Mouse (Mus musculus): Measurements from ENCODE around the gene Htr7. TPM values are rescaled to one million over a fixed set of nuclear protein-coding genes. Genes with fewer than 3 reads are reported as not detected.
A peak's percentile ranks its signal among the peaks of the same experiment; 100 is the strongest.

Htr7 gene
- 0.32 and 0.55 TPM in 2 replicates for polyA plus RNA-seq (2014; fragmentation: Nextera tagmentation; extraction: Ambion mirVana)

DNA sequence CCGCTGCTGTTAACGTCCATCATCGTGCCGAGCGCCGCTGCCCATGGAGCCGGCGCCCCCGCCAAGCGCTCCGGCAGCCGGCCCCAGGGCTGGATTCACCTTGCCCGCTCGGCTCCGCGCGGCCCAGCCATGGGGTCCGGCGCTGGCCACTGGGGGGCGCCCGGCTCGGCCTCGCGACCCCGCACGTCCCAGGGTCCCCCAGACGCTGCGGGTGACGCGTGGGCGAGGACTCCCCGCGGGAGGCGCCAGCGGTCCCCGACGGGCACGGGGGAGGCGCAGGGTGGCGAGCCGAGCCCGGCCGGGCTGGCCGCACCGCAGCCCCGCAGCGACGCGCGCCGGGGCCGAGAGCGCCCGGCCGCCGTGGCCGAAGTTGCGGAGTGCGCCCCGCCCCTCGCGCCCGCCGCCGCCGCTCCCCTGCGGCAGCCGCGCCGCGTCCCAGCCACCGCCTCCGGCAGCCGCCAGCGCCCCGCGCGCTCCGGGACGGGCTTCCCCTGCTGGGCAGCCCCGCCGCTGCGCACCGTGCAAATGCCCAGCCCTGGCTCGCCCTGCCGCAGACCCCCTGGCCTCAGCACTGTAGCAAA, at the start of gene Htr7:
TSS of gene Htr7 (minus strand) at position 277 of the 581 bp plus-strand sequence.
- Histone ChIP-seq H3K4me1 (ENCODE audit: control insufficient read depth, insufficient read depth, low read length) (peaks cover 3% of the 10 kb centered on the region), H3K9me3 (replicated peaks; ENCODE audit: control insufficient read depth, low read length) (no peaks in the 10 kb centered on the region), H3K27me3 (ENCODE audit: control insufficient read depth, insufficient read depth, low read length) (peaks cover 18% of the 10 kb centered on the region), H3K4me3 (ENCODE audit: low read depth, low read length) (peak within 1 kb of the TSS; percentile 60), H3K4me2 (ENCODE audit: low read depth, low read length) (peak within 1 kb of the TSS; percentile 89), H3K36me3 (replicated peaks; ENCODE audit: control insufficient read depth, insufficient read depth, low read depth, low read length) (no peaks in the 10 kb centered on the region), H3K9ac (replicated peaks; ENCODE audit: low read length) (peak within 1 kb of the TSS; percentile 47), H3K27ac (replicated peaks; ENCODE audit: low read depth, low read length) (no peak within 1 kb of the TSS)
- DNase-seq (ENCODE audit: low spot score) (peak; percentile 64), ATAC-seq (replicated peaks; ENCODE audit: insufficient number of reproducible peaks, low FRiP score, low TSS enrichment, low read depth) (peak; percentile 92)
- under 1% methylated on average over 64 of the region's 86 CpGs for WGBS

DNA sequence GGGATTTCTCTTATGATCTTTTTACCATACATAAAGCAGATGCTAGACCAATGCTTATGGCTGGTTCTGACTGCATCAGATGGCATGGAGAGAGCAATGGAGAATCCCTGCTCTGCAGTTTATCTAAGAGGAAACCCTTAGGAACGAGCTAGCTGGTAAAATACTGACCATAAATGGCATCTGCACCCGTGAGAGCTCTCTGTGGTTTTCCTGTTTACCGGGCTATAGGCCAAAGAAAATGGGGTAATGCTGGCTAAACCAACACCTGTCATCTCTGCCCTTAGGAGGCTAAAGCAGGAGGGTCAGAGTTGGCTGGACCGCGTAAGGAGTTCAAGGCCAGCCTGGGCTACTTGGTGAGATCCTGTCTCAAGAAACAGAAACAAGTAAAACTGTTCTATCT, 46.6 kb upstream of the Htr7 start:
- Histone ChIP-seq H3K27me3 (ENCODE audit: control insufficient read depth, insufficient read depth, low read length) (no peaks in the 10 kb centered on the region), H3K9ac (replicated peaks; ENCODE audit: low read length) (no peak overlapping the region), H3K36me3 (replicated peaks; ENCODE audit: control insufficient read depth, insufficient read depth, low read depth, low read length) (no peaks in the 10 kb centered on the region; the same call in none of the 2 replicates), H3K27ac (replicated peaks; ENCODE audit: low read depth, low read length) (no peak overlapping the region), H3K9me3 (replicated peaks; ENCODE audit: control insufficient read depth, low read length) (no peaks in the 10 kb centered on the region), H3K4me1 (ENCODE audit: control insufficient read depth, insufficient read depth, low read length) (no peaks in the 10 kb centered on the region), H3K4me3 (ENCODE audit: low read depth, low read length) (no peak overlapping the region), H3K4me2 (ENCODE audit: low read depth, low read length) (no peak overlapping the region)
- DNase-seq (ENCODE audit: low spot score) (no peak), ATAC-seq (replicated peaks; ENCODE audit: insufficient number of reproducible peaks, low FRiP score, low TSS enrichment, low read depth) (no peak)
- WGBS, result 89% methylated on average over 5 of the region's 5 CpGs

DNA sequence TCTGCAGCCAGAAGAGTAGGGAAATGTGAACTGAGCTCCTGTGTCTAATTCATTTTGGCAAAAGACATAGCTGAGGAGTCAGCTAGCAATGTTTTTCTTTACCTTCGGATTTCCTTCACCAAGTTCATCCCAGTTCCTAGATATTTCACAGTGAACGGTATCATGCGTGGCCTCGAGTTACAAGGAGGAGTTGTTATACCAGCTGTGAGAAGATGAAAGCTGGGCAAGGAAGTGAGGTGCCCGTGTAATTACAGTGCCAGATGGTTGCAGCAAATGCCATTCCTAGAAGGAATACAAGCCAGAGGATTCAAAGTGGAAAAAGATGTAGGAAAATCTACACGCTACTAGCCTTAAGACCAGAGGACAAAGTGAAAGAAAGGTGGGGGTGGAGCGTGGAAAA, 41.6 kb upstream of the Htr7 start:
- H3K27ac ChIP-seq (replicated peaks; ENCODE audit: low read depth, low read length), result no peak overlapping the region
- no peak overlapping the region for H3K4me3 ChIP-seq (ENCODE audit: low read depth, low read length)
- H3K4me1 ChIP-seq (ENCODE audit: control insufficient read depth, insufficient read depth, low read length), result no peaks in the 10 kb centered on the region
- no peak overlapping the region for H3K4me2 ChIP-seq (ENCODE audit: low read depth, low read length)
- no peak for DNase-seq (ENCODE audit: low spot score)
- no peak overlapping the region for H3K9ac ChIP-seq (replicated peaks; ENCODE audit: low read length)
- H3K27me3 ChIP-seq (ENCODE audit: control insufficient read depth, insufficient read depth, low read length), result no peaks in the 10 kb centered on the region
- no peaks in the 10 kb centered on the region; the same call in none of the 2 replicates for H3K36me3 ChIP-seq (replicated peaks; ENCODE audit: control insufficient read depth, insufficient read depth, low read depth, low read length)
- WGBS, result 85% methylated on average over 7 of the region's 7 CpGs
- H3K9me3 ChIP-seq (replicated peaks; ENCODE audit: control insufficient read depth, low read length), result no peaks in the 10 kb centered on the region
- no peak for ATAC-seq (replicated peaks; ENCODE audit: insufficient number of reproducible peaks, low FRiP score, low TSS enrichment, low read depth)

DNA sequence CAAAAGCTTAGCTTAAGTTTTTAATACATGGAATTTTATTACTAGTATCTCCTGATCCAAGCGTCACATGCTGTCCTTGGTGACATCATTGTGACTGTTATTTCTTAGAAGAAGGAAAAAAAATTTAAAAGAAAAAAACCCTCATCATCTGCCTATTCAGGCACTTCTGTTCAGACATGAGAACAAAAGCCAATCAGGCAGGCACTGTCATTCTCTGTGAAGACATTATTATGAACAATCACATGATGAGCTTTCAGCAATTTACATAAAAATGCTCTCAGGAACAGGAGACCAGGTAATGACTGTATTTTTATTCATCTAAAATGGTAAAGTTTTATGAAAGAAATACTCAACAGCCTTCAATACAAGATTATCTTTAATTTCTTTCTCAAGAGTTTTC, 41.0 kb upstream of the Htr7 start:
- Histone ChIP-seq H3K27me3 (ENCODE audit: control insufficient read depth, insufficient read depth, low read length) (no peaks in the 10 kb centered on the region), H3K9me3 (replicated peaks; ENCODE audit: control insufficient read depth, low read length) (no peaks in the 10 kb centered on the region), H3K4me3 (ENCODE audit: low read depth, low read length) (no peak overlapping the region), H3K9ac (replicated peaks; ENCODE audit: low read length) (no peak overlapping the region), H3K36me3 (replicated peaks; ENCODE audit: control insufficient read depth, insufficient read depth, low read depth, low read length) (no peaks in the 10 kb centered on the region; the same call in none of the 2 replicates), H3K4me2 (ENCODE audit: low read depth, low read length) (no peak overlapping the region), H3K27ac (replicated peaks; ENCODE audit: low read depth, low read length) (no peak overlapping the region), H3K4me1 (ENCODE audit: control insufficient read depth, insufficient read depth, low read length) (no peaks in the 10 kb centered on the region)
- ATAC-seq (replicated peaks; ENCODE audit: insufficient number of reproducible peaks, low FRiP score, low TSS enrichment, low read depth) (no peak), DNase-seq (ENCODE audit: low spot score) (no peak)
- WGBS, result 98% methylated on average over 1 of the region's 1 CpGs

DNA sequence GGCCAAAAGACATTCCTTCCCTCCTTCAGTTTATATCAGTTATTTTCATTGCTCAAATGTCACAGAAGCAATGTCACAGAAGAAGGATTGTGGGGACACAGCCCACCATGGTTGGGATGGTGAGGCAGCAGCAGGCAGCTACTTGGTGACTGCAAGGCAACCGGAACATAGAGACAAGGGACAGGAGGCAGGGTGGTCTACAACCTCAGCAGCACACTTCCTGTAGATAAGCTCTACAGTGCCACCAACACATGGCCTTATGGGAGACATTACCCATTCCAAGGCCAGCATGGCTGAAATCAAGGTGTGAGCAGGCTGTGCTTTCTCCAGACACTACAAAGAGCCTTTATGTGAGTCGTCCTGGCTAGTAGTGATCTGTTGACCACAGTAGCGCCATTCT, 39.9 kb upstream of the Htr7 start:
- Histone ChIP-seq H3K4me2 (ENCODE audit: low read depth, low read length) (no peak overlapping the region), H3K9ac (replicated peaks; ENCODE audit: low read length) (no peak overlapping the region), H3K36me3 (replicated peaks; ENCODE audit: control insufficient read depth, insufficient read depth, low read depth, low read length) (no peaks in the 10 kb centered on the region; the same call in none of the 2 replicates), H3K27me3 (ENCODE audit: control insufficient read depth, insufficient read depth, low read length) (no peaks in the 10 kb centered on the region), H3K4me1 (ENCODE audit: control insufficient read depth, insufficient read depth, low read length) (no peaks in the 10 kb centered on the region), H3K9me3 (replicated peaks; ENCODE audit: control insufficient read depth, low read length) (no peaks in the 10 kb centered on the region), H3K4me3 (ENCODE audit: low read depth, low read length) (no peak overlapping the region), H3K27ac (replicated peaks; ENCODE audit: low read depth, low read length) (no peak overlapping the region)
- no peak for ATAC-seq (replicated peaks; ENCODE audit: insufficient number of reproducible peaks, low FRiP score, low TSS enrichment, low read depth)
- WGBS, result 90% methylated on average over 3 of the region's 3 CpGs
- no peak for DNase-seq (ENCODE audit: low spot score)

DNA sequence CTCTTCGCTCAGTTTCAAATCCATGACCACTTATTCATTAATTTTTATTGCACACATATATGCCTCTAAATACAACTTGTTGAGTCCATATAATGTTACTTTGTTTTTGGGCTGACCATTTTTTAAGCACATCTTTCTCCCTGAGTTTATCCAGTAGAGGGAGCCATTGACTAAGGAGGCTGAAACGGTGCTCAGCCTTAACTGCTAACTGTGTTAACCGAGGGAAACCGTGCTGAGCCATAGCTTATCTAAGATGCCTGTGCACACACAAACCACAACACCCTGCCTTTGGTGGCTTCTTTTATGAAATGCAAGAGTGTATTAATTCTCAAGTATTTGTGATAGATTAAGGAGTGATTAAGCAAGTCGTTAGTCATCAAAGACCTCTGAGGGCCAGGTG, 33.5 kb upstream of the Htr7 start:
- no peak overlapping the region for H3K4me3 ChIP-seq (ENCODE audit: low read depth, low read length)
- no peaks in the 10 kb centered on the region for H3K27me3 ChIP-seq (ENCODE audit: control insufficient read depth, insufficient read depth, low read length)
- H3K9me3 ChIP-seq (replicated peaks; ENCODE audit: control insufficient read depth, low read length), result no peaks in the 10 kb centered on the region
- WGBS, result 58% methylated on average over 5 of the region's 5 CpGs
- H3K4me1 ChIP-seq (ENCODE audit: control insufficient read depth, insufficient read depth, low read length), result no peaks in the 10 kb centered on the region
- peak; percentile 61 for DNase-seq (ENCODE audit: low spot score)
- H3K4me2 ChIP-seq (ENCODE audit: low read depth, low read length), result no peak overlapping the region
- H3K27ac ChIP-seq (replicated peaks; ENCODE audit: low read depth, low read length), result no peak overlapping the region
- no peak for ATAC-seq (replicated peaks; ENCODE audit: insufficient number of reproducible peaks, low FRiP score, low TSS enrichment, low read depth)
- H3K9ac ChIP-seq (replicated peaks; ENCODE audit: low read length), result no peak overlapping the region
- no peaks in the 10 kb centered on the region; the same call in 1 of the 2 replicates for H3K36me3 ChIP-seq (replicated peaks; ENCODE audit: control insufficient read depth, insufficient read depth, low read depth, low read length)

DNA sequence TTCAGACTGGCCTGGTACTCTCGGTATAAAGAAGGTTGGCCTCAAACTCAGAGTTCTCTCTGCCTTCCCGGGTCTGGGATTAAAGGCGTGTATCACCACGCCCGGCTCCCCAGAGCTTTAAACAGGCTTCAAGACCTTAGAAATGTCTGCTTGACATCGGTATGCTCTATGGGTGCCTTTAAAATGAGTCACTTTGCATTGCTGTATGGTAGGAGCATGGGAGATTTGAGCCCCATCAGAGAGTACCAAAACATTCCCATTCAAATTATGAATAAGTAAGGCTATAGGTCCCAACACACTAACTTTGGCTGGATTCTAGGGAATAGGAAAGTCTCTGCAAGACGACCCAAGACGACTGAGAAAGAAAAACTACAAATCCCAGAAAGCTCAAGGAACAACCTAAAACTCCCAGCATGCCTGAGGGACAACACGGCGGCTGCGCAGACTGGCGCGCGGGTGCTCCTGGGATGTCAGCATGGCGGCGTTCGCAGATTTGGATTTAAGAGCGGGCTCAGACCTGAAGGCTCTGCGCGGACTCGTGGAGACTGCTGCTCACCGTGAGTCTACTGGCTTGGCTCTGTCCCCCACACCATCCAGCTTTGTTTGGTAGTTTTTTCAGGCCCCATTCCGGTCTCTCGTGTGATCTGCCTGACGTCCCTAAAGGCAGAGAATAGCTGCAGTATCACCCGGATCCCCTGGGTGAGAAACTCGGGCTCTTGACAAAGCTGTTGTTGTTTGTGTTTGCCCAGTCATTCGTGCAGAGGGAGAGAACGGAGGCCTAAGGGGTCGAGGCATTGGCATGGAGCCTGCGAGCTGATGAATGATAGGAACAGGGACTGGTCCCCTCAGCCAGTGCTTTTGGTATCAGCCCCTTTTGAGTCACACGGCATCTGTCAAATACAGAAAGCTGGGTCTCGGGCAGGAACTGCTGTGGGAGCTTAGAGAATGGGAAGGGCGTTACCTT, 26.2 kb upstream of the Htr7 start, which contains the start of gene Rpp30:
TSS of gene Rpp30 (plus strand) at position 455 of the 964 bp plus-strand sequence.
- WGBS, result 2% methylated on average over 34 of the region's 34 CpGs
- no peaks in the 10 kb centered on the region for H3K36me3 ChIP-seq (replicated peaks; ENCODE audit: control insufficient read depth, insufficient read depth, low read depth, low read length)
- peak within 1 kb of the TSS; percentile 60 for H3K4me2 ChIP-seq (ENCODE audit: low read depth, low read length)
- H3K9ac ChIP-seq (replicated peaks; ENCODE audit: low read length), result peak within 1 kb of the TSS; percentile 70
- H3K4me3 ChIP-seq (ENCODE audit: low read depth, low read length), result peak within 1 kb of the TSS; percentile 63
- peak; percentile 92 for ATAC-seq (replicated peaks; ENCODE audit: insufficient number of reproducible peaks, low FRiP score, low TSS enrichment, low read depth)
- no peaks in the 10 kb centered on the region for H3K27me3 ChIP-seq (ENCODE audit: control insufficient read depth, insufficient read depth, low read length)
- no peak within 1 kb of the TSS for H3K27ac ChIP-seq (replicated peaks; ENCODE audit: low read depth, low read length)
- no peaks in the 10 kb centered on the region for H3K4me1 ChIP-seq (ENCODE audit: control insufficient read depth, insufficient read depth, low read length)
- peak; percentile 93 for DNase-seq (ENCODE audit: low spot score)
- no peaks in the 10 kb centered on the region for H3K9me3 ChIP-seq (replicated peaks; ENCODE audit: control insufficient read depth, low read length)

Measured in embryonic facial prominence, embryonic 11.5 days (tissue).